Comparison of ENCODE assay signal across 21 mouse cellular contexts in the genomic region with DNA sequence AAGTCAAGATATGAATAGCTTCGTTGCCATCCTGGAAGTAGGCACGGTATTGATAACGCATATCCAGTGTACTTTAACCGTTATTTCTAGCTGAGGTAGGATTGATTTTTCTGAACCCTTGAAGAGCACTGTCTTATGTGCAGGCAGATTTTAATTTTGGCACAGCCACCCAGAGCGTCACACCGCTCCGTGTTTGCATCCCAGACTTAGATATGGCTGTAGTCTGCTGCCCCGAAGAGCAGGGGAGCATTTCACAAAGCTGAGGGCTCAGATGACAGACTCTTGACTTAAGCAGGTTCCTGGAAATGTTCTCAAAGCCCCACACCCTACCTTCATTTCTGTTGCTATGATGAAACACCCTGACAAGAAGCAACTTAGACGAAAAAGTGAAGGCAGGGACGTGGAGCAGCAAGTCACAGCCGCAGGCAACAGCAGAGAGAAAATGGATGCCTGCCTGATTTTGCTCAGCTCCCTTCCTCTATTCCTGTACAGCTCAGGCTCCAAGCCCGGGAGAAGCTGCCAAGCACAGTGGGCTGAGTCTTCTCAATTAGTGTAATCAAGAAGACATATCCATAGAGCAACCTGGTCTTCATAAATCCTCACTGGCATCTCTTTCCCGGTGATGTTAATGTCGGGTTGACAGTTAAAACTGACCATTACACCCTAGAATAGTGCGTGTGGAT.
DNase-seq lines count a peak whose midpoint lies in the region; ATAC-seq and TF ChIP-seq lines count a peak whose summit lies in the region.
"Had no signal": no experiment of that assay in that cellular context is flagged by ENCODE, and none has a peak within 500 bp of the region (broad histone marks: within the 10 kb centered on the region; RNA-seq: fewer than 3 reads in every experiment).

No protein-coding gene starts in this region.

- H3K9ac ChIP-seq in hindbrain, postnatal 0 days (replicated peaks; ENCODE audit: low read length): no peak overlapping the region
- no peak overlapping the region for H3K9ac ChIP-seq in hindbrain, embryonic 11.5 days (ENCODE audit: low read depth, low read length)
- H3K9ac ChIP-seq: embryonic facial prominence, embryonic 15.5 days; neural tube, embryonic 13.5 days had no signal

- H3K4me3 ChIP-seq in hindbrain, postnatal 0 days (ENCODE audit: low read length): no peak overlapping the region
- no peak overlapping the region for H3K4me3 ChIP-seq in hindbrain, embryonic 11.5 days (ENCODE audit: low read depth, low read length)
- H3K4me3 ChIP-seq: embryonic facial prominence, embryonic 15.5 days; myocyte; neural tube, embryonic 13.5 days had no signal

- no peaks in the 10 kb centered on the region for H3K36me3 ChIP-seq in hindbrain, postnatal 0 days (ENCODE audit: insufficient read depth, low read length)
- H3K36me3 ChIP-seq in hindbrain, embryonic 11.5 days (ENCODE audit: control insufficient read depth, insufficient read depth, low read length): no peaks in the 10 kb centered on the region
- H3K36me3 ChIP-seq: embryonic facial prominence, embryonic 15.5 days; neural tube, embryonic 13.5 days had no signal

- peak; percentile 37 to 58 for DNase-seq in cerebellum, postnatal 25 days
- no peak for DNase-seq in cerebellum, adult 11 months
- peak; percentile 60 for DNase-seq in hindbrain, postnatal 0 days (ENCODE audit: low spot score)
- no peak for DNase-seq in hindbrain, embryonic 11.5 days (ENCODE audit: low spot score)
- DNase-seq in right cerebral cortex, postnatal 10 days (ENCODE audit: low spot score in 2 of 2): peak; percentile 69 to 72
- no peak for DNase-seq in right cerebral cortex, postnatal 25 days
- no peak for DNase-seq in adrenal gland, adult 18-20 months (ENCODE audit: low spot score in 2 of 2)
- DNase-seq: adrenal gland, adult 2 months; gastrocnemius, postnatal 10 days; kidney, adult 9 months; kidney, postnatal 14 days; layer of hippocampus, postnatal 36 days; midbrain, embryonic 14.5 days; retina, postnatal 1 day; spleen, adult 18-20 months had no signal

- no peaks in the 10 kb centered on the region for H3K9me3 ChIP-seq in hindbrain, postnatal 0 days (ENCODE audit: low read length)
- no peaks in the 10 kb centered on the region for H3K9me3 ChIP-seq in hindbrain, embryonic 11.5 days (ENCODE audit: control insufficient read depth, low read length)
- H3K9me3 ChIP-seq: embryonic facial prominence, embryonic 15.5 days; neural tube, embryonic 13.5 days had no signal

- no peaks in the 10 kb centered on the region for H3K4me1 ChIP-seq in hindbrain, postnatal 0 days (ENCODE audit: insufficient read depth, low read length)
- H3K4me1 ChIP-seq in hindbrain, embryonic 11.5 days (replicated peaks; ENCODE audit: control insufficient read depth, insufficient read depth, low read length): no peaks in the 10 kb centered on the region
- H3K4me1 ChIP-seq: embryonic facial prominence, embryonic 15.5 days; neural tube, embryonic 13.5 days had no signal

- H3K27me3 ChIP-seq in hindbrain, postnatal 0 days (ENCODE audit: insufficient read depth, low read length): no peaks in the 10 kb centered on the region
- H3K27me3 ChIP-seq in hindbrain, embryonic 11.5 days (ENCODE audit: control insufficient read depth, insufficient read depth, low read length): no peaks in the 10 kb centered on the region
- H3K27me3 ChIP-seq: embryonic facial prominence, embryonic 15.5 days; neural tube, embryonic 13.5 days had no signal

- WGBS in hindbrain, postnatal 0 days: 73% methylated on average over 15 of the region's 15 CpGs
- 91% methylated on average over 15 of the region's 15 CpGs for WGBS in hindbrain, embryonic 11.5 days

- peak; percentile 72; the same call in 1 of the 2 replicates for ATAC-seq in hindbrain, postnatal 0 days
- ATAC-seq in hindbrain, embryonic 11.5 days (ENCODE audit: low FRiP score): no peak
- ATAC-seq: hindbrain, embryonic 16.5 days; intestine, embryonic 16.5 days had no signal

- H3K27ac ChIP-seq in hindbrain, postnatal 0 days: no peak overlapping the region
- H3K27ac ChIP-seq in hindbrain, embryonic 11.5 days (ENCODE audit: low read depth, low read length): no peak overlapping the region
- H3K27ac ChIP-seq: embryonic facial prominence, embryonic 15.5 days; neural tube, embryonic 13.5 days had no signal

- H3K4me2 ChIP-seq in hindbrain, postnatal 0 days (ENCODE audit: low read depth, low read length): no peak overlapping the region
- H3K4me2 ChIP-seq in hindbrain, embryonic 11.5 days (replicated peaks; ENCODE audit: low read depth, low read length): no peak overlapping the region
- H3K4me2 ChIP-seq: embryonic facial prominence, embryonic 15.5 days; heart, embryonic 11.5 days; neural tube, embryonic 13.5 days had no signal

- no peak for TF ChIP-seq CTCF in hindbrain, postnatal 0 days (IDR thresholded peaks at IDR 0.05; ENCODE audit: low read depth)

Comparison
In these comparisons a context has a peak if more than half of its experiments do, and no peak if none do; other contexts are left out.
1. DNase-seq: peak in cerebellum, postnatal 25 days (2 of 2), hindbrain, postnatal 0 days (single experiment) and right cerebral cortex, postnatal 10 days (2 of 2); none in cerebellum, adult 11 months (single experiment), hindbrain, embryonic 11.5 days (single experiment), right cerebral cortex, postnatal 25 days (single experiment) and adrenal gland, adult 18-20 months (0 of 2).